ENCODE assay signal across 8 mouse cellular contexts in genomic region chr17:48466769-48467394, GRCm38 (mm10). TPM values are rescaled to one million over a fixed set of nuclear protein-coding genes. Genes with fewer than 3 reads are reported as not detected.
A peak's percentile ranks its signal among the peaks of the same experiment; 100 is the strongest.
DNase-seq lines count a peak whose midpoint lies in the region; ATAC-seq and TF ChIP-seq lines count a peak whose summit lies in the region.

No protein-coding gene starts in this region.

- no peaks in the 10 kb centered on the region for H3K36me3 ChIP-seq in forebrain, embryonic 15.5 days
- no peaks in the 10 kb centered on the region for H3K36me3 ChIP-seq in liver, embryonic 14.5 days (replicated peaks; ENCODE audit: control insufficient read depth, insufficient read depth, low read depth)
- H3K36me3 ChIP-seq in stomach, embryonic 15.5 days: no peaks in the 10 kb centered on the region

- TF ChIP-seq EP300 in liver, embryonic 14.5 days (IDR thresholded peaks at IDR 0.05; ENCODE audit: low read depth): no peak

- TF ChIP-seq CTCF in liver, embryonic 14.5 days (IDR thresholded peaks at IDR 0.05; ENCODE audit: low read depth): no peak

- peak; percentile 25 for DNase-seq in right cerebral cortex, postnatal 4 days
- no peak for DNase-seq in right cerebral cortex, adult 2 months (ENCODE audit: low spot score in 2 of 2)
- DNase-seq in liver, embryonic 14.5 days (ENCODE audit: low read depth in 3 of 3, low spot score in 3 of 3): peak in 1 of 3 experiments; percentile 69
- no peak for DNase-seq in adrenal gland, adult 8-10 months
- DNase-seq in embryo, embryonic 10.5 days (ENCODE audit: low spot score): no peak
- no peak for DNase-seq in cerebellum, adult 9-10 months

- H3K4me2 ChIP-seq in forebrain, embryonic 15.5 days (replicated peaks): peak overlapping the region; percentile 22
- peak overlapping the region; percentile 76 for H3K4me2 ChIP-seq in liver, embryonic 14.5 days (ENCODE audit: low read depth)
- peak overlapping the region; percentile 42 for H3K4me2 ChIP-seq in stomach, embryonic 15.5 days

- no peaks in the 10 kb centered on the region; the same call in 1 of the 2 replicates for H3K4me1 ChIP-seq in forebrain, embryonic 15.5 days
- H3K4me1 ChIP-seq in liver, embryonic 14.5 days (replicated peaks; ENCODE audit: control insufficient read depth in 2 of 2, insufficient read depth in 2 of 2, low read length in 1 of 2): peaks cover 3 to 7% of the 10 kb centered on the region in 2 experiments; a peak in 3 of 4 replicates
- 0 out of 2 replicates have a peak, but pooled peaks cover 4% of the 10 kb centered on the region for H3K4me1 ChIP-seq in stomach, embryonic 15.5 days

- 47% methylated on average over 22 of the region's 22 CpGs for WGBS in forebrain, embryonic 15.5 days
- WGBS in liver, embryonic 14.5 days (ENCODE audit: insufficient replicate concordance): 21% methylated on average over 22 of the region's 22 CpGs
- 28% methylated on average over 22 of the region's 22 CpGs for WGBS in stomach, embryonic 15.5 days

- no peak overlapping the region for H3K9ac ChIP-seq in forebrain, embryonic 15.5 days (replicated peaks)
- peak overlapping the region; percentile 43 for H3K9ac ChIP-seq in liver, embryonic 14.5 days (replicated peaks)
- no peak overlapping the region for H3K9ac ChIP-seq in stomach, embryonic 15.5 days

- H3K27me3 ChIP-seq in forebrain, embryonic 15.5 days: 0 out of 2 replicates have a peak, but pooled peaks cover 3% of the 10 kb centered on the region
- peaks cover 2% of the 10 kb centered on the region; the same call in 1 of the 2 replicates for H3K27me3 ChIP-seq in liver, embryonic 14.5 days (ENCODE audit: control insufficient read depth, insufficient read depth, low read length)
- 0 out of 2 replicates have a peak, but pooled peaks cover 5% of the 10 kb centered on the region for H3K27me3 ChIP-seq in stomach, embryonic 15.5 days (replicated peaks)

- no peak overlapping the region for H3K27ac ChIP-seq in forebrain, embryonic 15.5 days (replicated peaks)
- H3K27ac ChIP-seq in liver, embryonic 14.5 days: peak overlapping the region; percentile 36
- no peak overlapping the region; the same call in 1 of the 2 replicates for H3K27ac ChIP-seq in stomach, embryonic 15.5 days

- H3K4me3 ChIP-seq in forebrain, embryonic 15.5 days: peak overlapping the region; percentile 17; the same call in 1 of the 2 replicates
- peak overlapping the region; percentile 51 to 52 for H3K4me3 ChIP-seq in liver, embryonic 14.5 days (ENCODE audit: insufficient read depth in 1 of 2, low read depth in 2 of 2, low read length in 2 of 2)
- H3K4me3 ChIP-seq in stomach, embryonic 15.5 days (replicated peaks): peak overlapping the region; percentile 13; the same call in 1 of the 2 replicates

- H3K9me3 ChIP-seq in forebrain, embryonic 15.5 days: no peaks in the 10 kb centered on the region
- H3K9me3 ChIP-seq in liver, embryonic 14.5 days (ENCODE audit: control insufficient read depth, low read length): no peaks in the 10 kb centered on the region
- H3K9me3 ChIP-seq in stomach, embryonic 15.5 days: no peaks in the 10 kb centered on the region

- peak; percentile 64 for ATAC-seq in forebrain, embryonic 15.5 days (replicated peaks)
- ATAC-seq in liver, embryonic 14.5 days (ENCODE audit: insufficient read depth): peak; percentile 94
- ATAC-seq in stomach, embryonic 15.5 days (ENCODE audit: insufficient read depth, low FRiP score, low read depth): peak; percentile 75; the same call in 1 of the 2 replicates

RNA-seq across cellular contexts. Expression of gene Unc5cl, which starts 12.2 kb away (rescaled TPM):
- polyA plus RNA-seq in forebrain, embryonic 15.5 days (2015; fragmentation: Nextera tagmentation; extraction: Ambion mirVana): 0.17 and 0.24 TPM in 2 replicates
- 4.8 and 5.8 TPM in 2 replicates for polyA plus RNA-seq in liver, embryonic 14.5 days (2012; rRNA removed)
- polyA plus RNA-seq in liver, embryonic 14.5 days (2014; fragmentation: Nextera tagmentation; extraction: Ambion mirVana): 3.0 and 4.2 TPM in 2 replicates
- polyA plus RNA-seq in stomach, embryonic 15.5 days (2015; fragmentation: Nextera tagmentation; extraction: Ambion mirVana): 14.3 and 16.8 TPM in 2 replicates
- total RNA-seq in adrenal gland, adult 8-10 months (2022): not detected

RNA-seq across cellular contexts. Expression of gene Tspo2, which starts 15.6 kb away (rescaled TPM):
- 2.3 and 2.8 TPM in 2 replicates for polyA plus RNA-seq in forebrain, embryonic 15.5 days (2015; fragmentation: Nextera tagmentation; extraction: Ambion mirVana)
- polyA plus RNA-seq in liver, embryonic 14.5 days (2012; rRNA removed): 169 and 210 TPM in 2 replicates
- polyA plus RNA-seq in liver, embryonic 14.5 days (2014; fragmentation: Nextera tagmentation; extraction: Ambion mirVana): 168 and 176 TPM in 2 replicates
- 6.8 and 13.6 TPM in 2 replicates for polyA plus RNA-seq in stomach, embryonic 15.5 days (2015; fragmentation: Nextera tagmentation; extraction: Ambion mirVana)
- under 1 TPM in 1 of 4 experiments, not detected in 3; 0.89 TPM for total RNA-seq in adrenal gland, adult 8-10 months (2022)

RNA-seq across cellular contexts. Expression of gene Apobec2, which starts 34.2 kb away (rescaled TPM):
- 0.19 and 0.73 TPM in 2 replicates for polyA plus RNA-seq in forebrain, embryonic 15.5 days (2015; fragmentation: Nextera tagmentation; extraction: Ambion mirVana)
- 0.12 and 0.27 TPM in 2 replicates for polyA plus RNA-seq in liver, embryonic 14.5 days (2012; rRNA removed)
- 0.36 and 0.48 TPM in 2 replicates for polyA plus RNA-seq in liver, embryonic 14.5 days (2014; fragmentation: Nextera tagmentation; extraction: Ambion mirVana)
- polyA plus RNA-seq in stomach, embryonic 15.5 days (2015; fragmentation: Nextera tagmentation; extraction: Ambion mirVana): 4.4 and 5.2 TPM in 2 replicates
- 1 to 10 TPM in 3 of 4 experiments, under 1 TPM in 1; 0.98 to 2.5 (median 2.0) TPM for total RNA-seq in adrenal gland, adult 8-10 months (2022)

RNA-seq across cellular contexts. Expression of gene Oard1, which starts 57.1 kb away (rescaled TPM):
- polyA plus RNA-seq in forebrain, embryonic 15.5 days (2015; fragmentation: Nextera tagmentation; extraction: Ambion mirVana): 59.0 and 60.7 TPM in 2 replicates
- polyA plus RNA-seq in liver, embryonic 14.5 days (2012; rRNA removed): 16.6 and 28.2 TPM in 2 replicates
- polyA plus RNA-seq in liver, embryonic 14.5 days (2014; fragmentation: Nextera tagmentation; extraction: Ambion mirVana): 51.1 and 52.4 TPM in 2 replicates
- 61.1 and 68.7 TPM in 2 replicates for polyA plus RNA-seq in stomach, embryonic 15.5 days (2015; fragmentation: Nextera tagmentation; extraction: Ambion mirVana)
- total RNA-seq in adrenal gland, adult 8-10 months (2022): 10 to 100 TPM; 21.6 to 27.2 (median 25.7) TPM

RNA-seq across cellular contexts. Expression of gene Nfya, which starts 57.2 kb away (rescaled TPM):
- 17.6 and 18.9 TPM in 2 replicates for polyA plus RNA-seq in forebrain, embryonic 15.5 days (2015; fragmentation: Nextera tagmentation; extraction: Ambion mirVana)
- 31.6 and 32.7 TPM in 2 replicates for polyA plus RNA-seq in liver, embryonic 14.5 days (2012; rRNA removed)
- polyA plus RNA-seq in liver, embryonic 14.5 days (2014; fragmentation: Nextera tagmentation; extraction: Ambion mirVana): 6.9 and 8.2 TPM in 2 replicates
- 11.4 and 12.3 TPM in 2 replicates for polyA plus RNA-seq in stomach, embryonic 15.5 days (2015; fragmentation: Nextera tagmentation; extraction: Ambion mirVana)
- 10 to 100 TPM; 33.2 to 45.6 (median 40.9) TPM for total RNA-seq in adrenal gland, adult 8-10 months (2022)

Comparison
In these comparisons a context has a peak if more than half of its experiments do, and no peak if none do; other contexts are left out.
1. H3K4me2 ChIP-seq: peak in every context shown above with its lines; median percentile 76 in liver, embryonic 14.5 days; 42 in stomach, embryonic 15.5 days; 22 in forebrain, embryonic 15.5 days.
2. RNA of gene Tspo2, which starts 15.6 kb away (polyA plus RNA-seq): 168 to 210 TPM in liver, embryonic 14.5 days; 6.8 to 13.6 TPM in stomach, embryonic 15.5 days and 2.3 to 2.8 TPM in forebrain, embryonic 15.5 days; every median in the first group is over 10 times any median in the second.
3. Peak in every context shown above with its lines, with median percentiles within 50 percentile points of each other: ATAC-seq and H3K4me3 ChIP-seq.